Mouse (Mus musculus): ENCODE results near the gene Slc41a3.

- no peak for TF ChIP-seq CTCF (conservative IDR thresholded peaks at IDR 0.05 in 1 of 2, IDR thresholded peaks at IDR 0.05 in 1 of 2; ENCODE audit: low read depth in 2 of 2, low read length in 2 of 2)
- no peak for TF ChIP-seq EP300 (IDR thresholded peaks at IDR 0.05; ENCODE audit: low read length)
- TF ChIP-seq POLR2A (IDR thresholded peaks at IDR 0.05; ENCODE audit: low read depth, low read length): no peak
- TF ChIP-seq ETS1 (conservative IDR thresholded peaks at IDR 0.05; ENCODE audit: low read depth, low read length): no peak
- no peak for TF ChIP-seq ZKSCAN1 (IDR thresholded peaks at IDR 0.05; ENCODE audit: borderline replicate concordance, low read depth, low read length)
- no peak for TF ChIP-seq MAX (IDR thresholded peaks at IDR 0.05; ENCODE audit: low read length)
- TF ChIP-seq ZC3H11A (IDR thresholded peaks at IDR 0.05; ENCODE audit: low read depth, low read length): no peak
- no peak for TF ChIP-seq KAT2A (IDR thresholded peaks at IDR 0.05; ENCODE audit: insufficient replicate concordance, low read length)
- TF ChIP-seq HCFC1 (IDR thresholded peaks at IDR 0.05; ENCODE audit: low read depth, low read length): no peak
These were observed 56.0 kb downstream of the Slc41a3 start for GRCm38 (mm10) chr6:90660398-90661028.

Measured in CH12.LX (cell line).